Mouse (Mus musculus): ENCODE measurements around the gene Six5. TPM values are rescaled to one million over a fixed set of nuclear protein-coding genes. Genes with fewer than 3 reads are reported as not detected.
A peak's percentile ranks its signal among the peaks of the same experiment; 100 is the strongest.

Six5 gene
- total RNA-seq, 2 experiments from 2014 or later = 1.6 TPM

DNA sequence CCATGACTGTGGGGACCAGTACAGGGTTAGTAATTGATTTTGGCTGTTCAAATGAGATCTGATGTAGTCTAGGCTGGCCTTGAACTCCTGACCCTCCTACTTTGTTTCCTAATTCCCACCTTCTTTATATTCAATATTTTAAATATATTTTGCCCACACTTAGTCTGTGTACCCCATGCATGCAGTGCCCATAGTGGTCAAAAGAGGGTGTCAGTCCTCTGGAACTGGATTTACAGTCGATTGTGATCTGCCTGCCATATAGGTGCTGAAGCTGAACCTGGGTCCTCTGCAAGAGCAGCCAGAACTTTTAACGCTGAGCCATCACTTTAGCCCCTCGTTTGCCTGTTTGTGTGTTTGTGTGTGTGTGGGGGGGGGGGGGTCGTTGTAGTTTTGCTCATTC is 36.3 kb downstream of the Six5 start:
- intact Hi-C loops (cut with DNase I) = no loop called here

DNA sequence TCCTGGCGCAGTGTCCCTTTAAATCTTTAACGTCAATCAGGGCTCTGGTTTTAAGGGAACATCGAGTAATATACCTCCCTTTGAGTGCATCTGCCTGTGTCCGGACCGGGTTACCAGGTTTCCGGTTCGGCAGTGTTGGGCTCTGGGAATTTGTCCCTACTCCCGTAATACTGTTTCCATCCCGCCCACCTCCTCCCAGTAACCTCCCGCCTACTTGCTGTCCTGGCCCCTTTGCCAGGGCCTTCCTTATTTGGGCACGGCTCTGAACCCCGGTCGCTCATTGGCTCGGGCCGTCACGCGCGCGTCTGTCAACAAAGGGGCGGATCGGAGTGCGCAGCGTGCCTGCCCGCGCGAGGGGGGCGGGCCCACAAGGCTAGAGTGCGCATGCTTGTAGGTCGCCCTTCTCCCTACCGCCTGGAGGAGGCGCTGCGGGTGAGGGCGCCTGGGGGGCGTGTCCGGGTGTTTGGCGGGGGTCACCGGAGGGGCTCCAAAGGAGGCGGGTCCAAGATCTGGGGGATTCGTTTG is 37.0 kb downstream of the Six5 start:
- intact Hi-C loops (cut with DNase I) = no loop called here
- DNase-seq (ENCODE audit: low spot score in 2 of 2) = peak; percentile 97 to 99

More for the DNA sequence above, 36.3 kb downstream of the Six5 start:
- DNase-seq (ENCODE audit: low spot score in 2 of 2) = no peak

DNA sequence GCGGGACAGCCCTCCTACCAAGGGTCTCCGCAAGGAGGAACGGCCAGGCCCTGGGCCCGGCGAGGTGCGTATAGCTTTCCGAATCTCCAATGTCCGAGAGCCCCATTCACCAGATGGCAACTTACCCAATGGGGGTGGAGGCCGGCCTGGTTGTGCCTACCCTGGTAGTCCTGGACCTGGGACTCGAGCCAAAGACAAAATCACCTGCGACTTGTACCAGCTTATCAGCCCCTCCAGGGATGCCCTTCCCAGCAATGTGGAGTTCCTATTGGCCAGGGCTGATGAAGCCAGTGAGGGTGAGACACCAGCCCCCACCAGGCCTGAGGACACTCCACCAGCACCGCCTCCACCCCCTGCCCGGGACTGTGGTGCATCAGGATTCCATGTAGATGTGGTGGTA is 41.8 kb downstream of the Six5 start:
- no peak for DNase-seq (ENCODE audit: low spot score in 2 of 2)
- intact Hi-C loops (cut with DNase I) = no loop called here

DNA sequence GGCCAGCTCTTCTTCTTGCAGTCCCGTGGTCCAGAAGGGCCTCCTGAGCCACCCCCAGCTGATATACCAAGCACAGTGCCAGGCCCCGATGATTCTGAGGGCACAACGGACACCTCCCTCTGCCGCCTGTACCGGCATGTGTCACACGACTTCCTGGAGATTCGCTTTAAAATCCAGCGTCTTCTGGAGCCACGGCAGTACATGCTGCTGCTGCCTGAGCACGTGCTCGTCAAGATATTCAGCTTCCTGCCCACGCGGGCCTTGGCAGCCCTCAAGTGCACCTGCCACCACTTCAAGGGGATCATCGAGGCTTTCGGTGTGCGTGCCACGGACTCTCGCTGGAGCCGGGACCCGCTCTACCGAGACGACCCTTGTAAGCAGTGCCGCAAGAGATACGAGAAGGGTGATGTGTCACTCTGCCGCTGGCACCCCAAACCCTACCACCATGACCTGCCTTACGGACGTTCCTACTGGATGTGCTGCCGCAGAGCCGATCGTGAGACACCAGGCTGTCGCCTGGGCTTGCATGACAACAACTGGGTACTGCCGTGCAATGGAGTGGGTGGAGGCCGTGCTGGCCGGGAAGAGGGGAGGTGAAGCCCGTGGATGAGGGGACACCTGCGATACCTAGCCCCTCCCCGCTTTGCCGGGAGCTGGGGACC is 42.4 kb downstream of the Six5 start:
- DNase-seq (ENCODE audit: low spot score in 2 of 2) = peak; percentile 44 to 79
- intact Hi-C loops (cut with DNase I) = no loop called here

- intact Hi-C loops (cut with DNase I) = no loop called here
Measured at GRCm38 (mm10) chr7:19137380-19137779, 43.0 kb downstream of the Six5 start.

GRCm38 (mm10) chr7:19146793-19147192 is 52.4 kb downstream of the Six5 start:
- no peak for DNase-seq (ENCODE audit: low spot score in 2 of 2)
- intact Hi-C loops (cut with DNase I) = no loop called here

More at GRCm38 (mm10) chr7:19137380-19137779, 43.0 kb downstream of the Six5 start:
- DNase-seq (ENCODE audit: low spot score in 2 of 2) = peak; percentile 64 to 70

DNA sequence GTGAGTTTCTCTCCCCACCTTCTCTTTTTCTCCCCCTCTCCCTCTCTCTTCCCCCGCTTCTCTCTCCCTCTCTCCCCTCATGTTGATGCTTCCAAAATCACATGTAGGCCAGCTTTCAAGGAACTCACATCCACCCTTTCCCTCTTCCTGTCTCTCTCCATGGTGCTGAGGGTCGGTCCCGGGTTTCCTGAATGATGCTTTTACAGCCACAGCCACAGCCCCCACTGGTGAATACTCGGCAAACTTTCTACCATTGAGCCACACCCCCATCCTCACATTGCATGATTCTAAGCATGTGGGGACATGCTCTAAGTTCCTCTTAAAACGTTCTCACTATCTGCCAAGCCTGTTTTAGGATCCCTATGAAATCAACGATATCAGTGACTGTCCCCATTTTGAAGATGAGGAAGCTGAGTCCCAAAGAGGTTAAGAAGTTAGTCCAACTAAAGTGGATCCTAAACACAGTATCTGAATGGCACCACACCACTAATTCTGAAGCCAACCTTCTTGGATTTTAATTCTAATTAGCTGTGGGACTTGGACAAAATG is 53.2 kb downstream of the Six5 start:
- intact Hi-C loops (cut with DNase I) = no loop called here
- no peak for DNase-seq (ENCODE audit: low spot score in 2 of 2)

Small RNAs within 50 kb of the gene (microRNA-seq; reads per million reads assigned to microRNA genes)
- 3.4 to 5.7 reads per million in 2 experiments for gene Mir3100

Other genes starting within 250 kb of the Six5 start
- 10 to 100 TPM; 25.1 to 34.5 TPM for gene Pglyrp1, start 223.3 kb upstream of the Six5 start, total RNA-seq (2021)
- 10 to 100 TPM; 11.6 to 13.0 TPM for gene Ccdc61, start 184.2 kb upstream of the Six5 start, total RNA-seq (2021)
- 100 to 1,000 TPM; 105 to 110 TPM for gene Nova2, start 168.7 kb upstream of the Six5 start, total RNA-seq (2021)
- gene Nanos2, start 107.2 kb upstream of the Six5 start, total RNA-seq (2021) = under 1 TPM; 0.42 to 0.75 TPM
- 10 to 100 TPM; 39.9 to 42.2 TPM for gene Mypop, start 103.3 kb upstream of the Six5 start, total RNA-seq (2021)
- 10 to 100 TPM; 42.5 to 45.2 TPM for gene Irf2bp1, start 90.5 kb upstream of the Six5 start, total RNA-seq (2021)
- not detected for gene Foxa3, start 71.1 kb upstream of the Six5 start, total RNA-seq (2021)
- 100 to 1,000 TPM; 106 to 109 TPM for gene Sympk, start 70.2 kb upstream of the Six5 start, total RNA-seq (2021)
- under 1 TPM; 0.29 to 0.49 TPM for gene Rsph6a, start 39.9 kb upstream of the Six5 start, total RNA-seq (2021)
- 100 to 1,000 TPM; 151 to 162 TPM for gene Dmwd, start 18.4 kb upstream of the Six5 start, total RNA-seq (2021)
- gene Dmpk, start 10.7 kb upstream of the Six5 start, total RNA-seq (2021) = 10 to 100 TPM; 34.3 to 36.7 TPM
- gene Gm4969, start 23.8 kb downstream of the Six5 start, total RNA-seq (2021) = under 1 TPM; 0.48 to 0.76 TPM
- gene Fbxo46, start 25.3 kb downstream of the Six5 start, total RNA-seq (2021) = 10 to 100 TPM; 11.5 to 12.6 TPM
- 10 to 100 TPM; 19.6 to 21.9 TPM for gene Qpctl, start 54.7 kb downstream of the Six5 start, total RNA-seq (2021)
- gene Snrpd2, start 55.1 kb downstream of the Six5 start, total RNA-seq (2021) = 10 to 100 TPM; 84.3 to 88.7 TPM
- 1 to 10 TPM; 1.6 to 2.8 TPM for gene Gipr, start 71.5 kb downstream of the Six5 start, total RNA-seq (2021)
- 100 to 1,000 TPM; 167 to 183 TPM for gene Eml2, start 81.8 kb downstream of the Six5 start, total RNA-seq (2021)
- gene Gpr4, start 117.9 kb downstream of the Six5 start, total RNA-seq (2021) = 1 to 10 TPM; 5.2 to 5.5 TPM
- gene Opa3, start 133.7 kb downstream of the Six5 start, total RNA-seq (2021) = 10 to 100 TPM; 40.0 to 43.9 TPM
- gene Vasp, start 177.2 kb downstream of the Six5 start, total RNA-seq (2021) = 10 to 100 TPM; 18.4 to 21.1 TPM
- gene Ppm1n, start 185.5 kb downstream of the Six5 start, total RNA-seq (2021) = under 1 TPM in 1 of 2 experiments, not detected in 1; 0.40 TPM
- 100 to 1,000 TPM; 115 to 123 TPM for gene Rtn2, start 188.0 kb downstream of the Six5 start, total RNA-seq (2021)
- gene Fosb, start 215.5 kb downstream of the Six5 start, total RNA-seq (2021) = 10 to 100 TPM in 1 of 2 experiments, 1 to 10 TPM in 1; 7.6 to 10.7 TPM

All from left cerebral cortex, postnatal 14 days (tissue).